Mouse (Mus musculus): ENCODE data around the gene Hapln1. TPM values are rescaled to one million over a fixed set of nuclear protein-coding genes. Genes with fewer than 3 reads are reported as not detected.

Gene Hapln1
- polyA plus RNA-seq, 1 experiment: 1.2 TPM

DNA sequence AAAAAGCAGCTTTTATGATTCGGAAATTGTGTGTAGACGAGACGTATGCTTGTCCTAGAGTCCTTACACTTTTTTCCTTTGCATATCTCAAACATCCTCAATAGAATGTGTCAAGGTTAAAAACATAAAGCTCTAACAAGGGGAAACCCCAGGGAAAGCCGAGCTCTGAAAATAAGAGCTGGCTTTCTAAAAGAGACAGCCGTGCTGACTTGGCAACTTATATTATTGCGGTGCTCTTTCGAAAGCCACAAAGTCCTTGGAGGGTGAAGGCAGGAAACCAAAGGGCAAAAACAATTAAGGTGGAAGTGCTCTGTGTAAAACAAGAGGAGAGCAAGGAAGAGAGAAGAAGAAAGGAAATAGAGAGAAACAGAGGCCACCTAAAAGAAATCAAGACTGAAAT is 60.9 kb downstream of the Hapln1 start:
- no peak for DNase-seq (ENCODE audit: low spot score)

DNA sequence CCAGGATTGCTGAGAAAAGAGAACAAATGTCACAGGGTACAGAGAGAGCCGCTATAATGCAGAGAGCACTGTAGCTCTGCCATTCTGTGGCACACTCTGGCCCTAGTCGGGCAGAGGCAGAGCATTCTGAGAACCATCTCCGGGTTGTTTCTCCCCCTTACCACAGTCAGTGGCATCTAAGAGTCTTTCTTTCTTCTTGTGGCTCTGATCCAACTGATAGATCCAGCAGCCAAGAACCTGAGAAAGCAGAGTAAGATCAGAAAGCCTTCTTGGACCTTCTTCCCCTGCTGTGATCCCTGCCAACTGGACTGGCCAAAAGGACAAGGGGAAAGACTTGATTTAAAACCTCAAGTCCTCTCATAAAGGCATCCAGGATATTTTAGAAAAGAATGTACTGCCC is 63.7 kb downstream of the Hapln1 start:
- DNase-seq (ENCODE audit: low spot score): no peak

DNA sequence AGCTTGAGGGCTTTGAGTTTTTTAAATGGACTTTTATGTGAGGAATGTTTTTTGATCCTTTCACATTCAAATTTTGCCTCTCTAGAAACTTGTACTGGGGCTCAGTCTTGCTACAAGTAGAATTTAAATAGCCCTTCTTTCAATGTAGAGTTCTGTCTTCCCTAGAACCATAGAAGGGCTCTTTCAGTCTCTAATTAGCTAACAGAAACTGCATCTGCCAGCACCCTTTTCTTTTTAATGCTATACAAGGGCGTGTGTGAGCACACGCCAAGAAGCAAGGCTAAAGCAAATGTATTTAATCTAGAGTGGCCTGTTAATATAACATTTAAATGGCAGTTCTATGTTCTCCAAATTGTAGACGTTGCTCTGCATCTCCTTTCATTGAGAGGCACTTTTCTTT is 67.8 kb downstream of the Hapln1 start:
- DNase-seq (ENCODE audit: low spot score): no peak

DNA sequence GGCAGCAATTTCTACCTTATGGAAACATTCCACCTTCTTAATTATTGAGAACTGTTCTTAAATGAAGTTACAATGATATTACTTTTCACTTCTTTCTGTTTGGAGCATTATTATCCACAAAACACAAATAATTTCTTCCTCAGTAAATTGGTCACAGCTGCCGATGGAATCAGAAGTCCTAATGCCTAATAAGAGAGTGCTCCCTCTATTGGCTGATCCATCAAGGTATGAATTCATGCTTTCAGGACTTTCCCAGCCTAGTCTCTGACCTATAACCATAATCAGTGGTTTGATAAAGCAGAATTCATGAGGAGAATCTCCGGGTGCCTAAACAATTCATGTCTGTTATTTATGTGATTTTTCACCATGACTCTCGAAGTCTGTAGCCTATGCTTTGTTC is 79.5 kb downstream of the Hapln1 start:
- DNase-seq (ENCODE audit: low spot score): no peak

DNA sequence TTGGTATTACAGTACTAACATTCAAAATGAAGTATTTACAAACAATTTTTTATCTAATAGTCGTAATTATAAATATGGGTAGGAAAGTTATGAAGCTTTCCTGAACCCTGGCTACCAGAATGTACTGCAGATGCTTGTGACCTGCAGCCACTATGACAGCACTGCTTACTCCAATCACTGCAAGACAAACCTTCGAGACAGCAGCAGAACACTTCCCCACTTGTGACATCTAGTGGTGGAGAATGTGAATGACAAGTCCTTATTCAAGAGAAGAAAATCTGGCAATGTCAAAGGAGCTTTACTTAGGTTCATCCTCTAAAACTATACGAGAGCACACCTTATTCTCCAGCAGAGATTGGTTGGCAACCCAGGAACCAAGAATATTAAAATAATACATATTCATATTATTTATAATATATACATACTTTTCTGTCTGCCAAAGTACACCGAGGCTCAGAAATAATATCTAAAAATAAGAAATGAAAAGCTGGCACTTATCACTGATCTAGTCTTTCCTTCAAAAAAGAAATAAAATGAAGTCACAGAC is 94.6 kb downstream of the Hapln1 start:
- DNase-seq (ENCODE audit: low spot score): no peak

DNA sequence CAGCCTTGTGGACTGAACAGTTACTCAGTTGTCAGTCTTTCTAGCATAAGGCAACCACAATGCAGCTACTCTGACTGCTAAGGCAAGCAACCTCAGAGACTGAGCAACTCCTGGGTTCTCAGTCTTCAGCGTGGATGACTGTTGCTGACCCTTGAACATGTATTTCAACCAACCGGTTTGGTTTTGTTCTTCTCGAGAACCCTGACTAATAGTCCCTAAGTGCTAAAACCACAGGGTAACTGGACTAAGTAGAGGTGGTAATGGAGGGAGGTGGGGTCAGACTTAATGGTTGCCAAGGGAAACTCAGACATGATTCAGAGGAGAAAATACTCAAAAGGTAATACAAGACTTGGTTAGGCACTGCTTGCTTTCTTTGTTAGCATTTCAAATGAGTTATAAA is 97.4 kb downstream of the Hapln1 start:
- no peak for DNase-seq (ENCODE audit: low spot score)

DNA sequence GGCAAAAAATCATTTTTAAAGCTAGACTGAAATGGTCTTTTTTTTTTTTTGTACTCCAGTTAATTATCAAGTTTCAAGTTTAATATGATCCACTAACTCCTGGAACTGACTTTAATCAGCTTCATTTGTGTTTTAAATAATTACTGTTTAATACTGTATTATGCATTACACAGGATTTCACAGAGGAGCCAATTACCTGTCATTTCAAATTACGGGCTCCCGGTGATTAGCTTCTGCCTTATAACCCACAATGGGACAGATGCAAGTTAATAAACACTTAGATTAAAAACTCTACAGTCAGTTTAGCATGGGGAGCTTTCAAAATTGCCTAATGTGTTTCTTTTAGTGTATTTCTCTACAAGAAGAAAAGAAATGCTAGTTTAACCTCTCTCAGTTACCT is 106.0 kb downstream of the Hapln1 start:
- no peak for DNase-seq (ENCODE audit: low spot score)

DNA sequence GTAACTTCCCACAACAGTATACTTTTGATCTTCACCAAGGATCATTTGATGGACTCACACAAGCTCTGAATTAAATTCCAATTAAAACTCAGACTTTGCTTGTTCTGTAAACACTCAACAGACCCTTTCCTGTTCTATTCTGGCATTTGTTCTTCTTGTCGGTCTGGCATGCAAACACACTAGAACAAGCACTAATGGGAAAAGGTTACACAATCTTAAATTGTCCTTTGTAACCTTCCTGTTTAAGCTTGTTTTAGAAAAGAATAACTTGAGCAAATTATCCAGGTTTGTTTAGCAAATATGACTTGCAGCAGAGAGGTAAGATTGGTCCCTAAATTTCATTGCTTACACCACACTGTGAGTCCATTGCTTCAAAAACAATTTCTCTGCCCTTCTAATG is 113.2 kb downstream of the Hapln1 start:
- no peak for DNase-seq (ENCODE audit: low spot score)

DNA sequence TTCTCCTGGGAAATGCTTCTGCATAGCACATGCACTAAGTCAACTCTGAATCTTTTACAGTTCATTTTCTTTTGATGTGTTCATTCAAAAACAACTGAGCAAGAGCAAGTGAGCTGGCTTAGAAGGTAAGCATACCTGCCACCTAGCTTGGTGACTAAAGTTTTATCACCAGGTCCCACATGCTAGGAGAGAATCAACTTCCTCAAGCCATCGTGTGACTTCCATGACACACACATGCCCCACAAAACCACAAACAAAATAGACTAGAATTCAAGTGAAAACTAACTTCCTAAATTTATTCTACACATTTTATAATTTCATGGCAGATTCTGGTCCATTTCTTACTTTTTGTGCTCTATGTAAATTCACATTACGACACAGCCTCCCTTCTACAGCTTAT is 113.7 kb downstream of the Hapln1 start:
- DNase-seq (ENCODE audit: low spot score): no peak

DNA sequence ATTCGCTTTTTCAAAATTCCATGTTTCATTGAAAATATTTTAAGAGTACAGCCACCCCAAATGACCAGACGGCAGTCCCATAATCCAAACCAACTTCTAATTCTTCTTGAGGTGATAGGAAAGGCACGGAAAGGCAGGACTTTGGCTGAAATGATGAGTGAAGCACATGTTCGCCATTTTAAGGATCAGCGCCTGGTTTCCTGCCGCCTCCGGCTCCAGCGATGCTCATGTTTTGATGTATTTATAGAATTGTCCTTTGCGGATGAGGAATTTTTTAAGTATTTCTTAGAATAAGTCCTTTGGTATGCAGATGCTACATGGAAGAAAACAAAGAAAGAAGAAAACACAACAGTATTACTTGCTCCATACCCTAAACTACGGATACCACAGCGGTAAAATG is 117.5 kb downstream of the Hapln1 start:
- DNase-seq (ENCODE audit: low spot score): no peak

Other genes starting within 250 kb of the Hapln1 start
- gene Vcan, start 202.7 kb downstream of the Hapln1 start, polyA plus RNA-seq (2012; rRNA removed): 18.0 and 28.8 TPM in 2 replicates